Comparison of ENCODE assay signal across 28 mouse cellular contexts in the genomic region with DNA sequence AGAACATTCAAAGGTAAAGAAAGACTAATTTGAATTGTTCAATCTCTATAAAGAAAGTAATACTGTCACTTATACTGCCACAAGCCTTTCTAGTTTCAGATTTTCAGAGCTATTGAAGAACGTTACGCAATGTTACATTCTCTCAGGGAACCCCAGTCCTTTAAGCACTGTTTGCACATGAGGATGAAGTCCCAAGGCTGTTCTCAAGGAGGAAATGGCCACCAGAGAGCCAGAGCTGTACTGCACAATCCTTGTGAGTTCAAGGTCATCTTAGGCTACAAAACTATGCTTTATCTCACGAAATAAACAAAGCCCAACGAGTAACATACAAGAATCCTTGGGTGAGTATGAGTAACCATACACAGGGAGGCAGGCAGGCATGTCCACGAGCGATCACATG. TPM values are rescaled to one million over a fixed set of nuclear protein-coding genes. Genes with fewer than 3 reads are reported as not detected.
DNase-seq lines count a peak whose midpoint lies in the region; ATAC-seq and TF ChIP-seq lines count a peak whose summit lies in the region.
"Had no signal": no experiment of that assay in that cellular context is flagged by ENCODE, and none has a peak within 500 bp of the region (broad histone marks: within the 10 kb centered on the region; RNA-seq: fewer than 3 reads in every experiment).

No protein-coding gene starts in this region.

- no peaks in the 10 kb centered on the region for H3K9me3 ChIP-seq in lung, embryonic 16.5 days (ENCODE audit: control insufficient read depth, low read length)
- H3K9me3 ChIP-seq: limb, embryonic 10.5 days; limb, embryonic 15.5 days; megakaryocyte, embryonic 14.5 days; midbrain, embryonic 12.5 days; neural tube, embryonic 12.5 days had no signal

- no peaks in the 10 kb centered on the region for H3K27me3 ChIP-seq in lung, embryonic 16.5 days (ENCODE audit: control insufficient read depth, insufficient read depth, low read depth, low read length)
- no peaks in the 10 kb centered on the region for H3K27me3 ChIP-seq in testis, adult 2 months (ENCODE audit: control insufficient read depth, insufficient read depth, low read length)
- H3K27me3 ChIP-seq: limb, embryonic 15.5 days; megakaryocyte, embryonic 14.5 days; midbrain, embryonic 12.5 days; neural tube, embryonic 12.5 days; Patski had no signal

- H3K27ac ChIP-seq in lung, embryonic 16.5 days (ENCODE audit: low read length) = no peak overlapping the region
- peak overlapping the region; percentile 62 for H3K27ac ChIP-seq in testis, adult 2 months (ENCODE audit: control insufficient read depth, insufficient read depth, low read depth, low read length)
- H3K27ac ChIP-seq: kidney, postnatal 0 days; limb, embryonic 10.5 days; limb, embryonic 15.5 days; liver, embryonic 14.5 days; midbrain, embryonic 12.5 days; neural tube, embryonic 12.5 days had no signal

- 73% methylated on average over 6 of the region's 6 CpGs for WGBS in lung, embryonic 16.5 days

- no peak overlapping the region for H3K9ac ChIP-seq in lung, embryonic 16.5 days (ENCODE audit: low read length)
- H3K9ac ChIP-seq: forebrain, postnatal 0 days; limb, embryonic 15.5 days; liver, embryonic 14.5 days; lung, embryonic 14.5 days; midbrain, embryonic 12.5 days; neural tube, embryonic 12.5 days had no signal

- DNase-seq in adrenal gland, adult 2 months = peak; percentile 44
- no peak for DNase-seq in adrenal gland, postnatal 4 days (ENCODE audit: low spot score in 2 of 2)
- no peak for DNase-seq in lung, postnatal 4 days
- no peak for DNase-seq in testis, postnatal 14 days (ENCODE audit: low spot score)
- no peak for DNase-seq in cerebellum, postnatal 25 days
- no peak for DNase-seq in layer of hippocampus, adult 9-10 months (ENCODE audit: low spot score)
- DNase-seq: cerebellum, adult 11-12 months; cerebellum, adult 9-11 months; forebrain, postnatal 0 days; heart, postnatal 14 days; kidney, adult 8-10 months; layer of hippocampus, adult 9-11 months; lung, embryonic 14.5 days; thymus, adult 2 months; thymus, postnatal 36 days had no signal

- H3K4me3 ChIP-seq in lung, embryonic 16.5 days (ENCODE audit: low read length) = no peak overlapping the region
- H3K4me3 ChIP-seq in testis, adult 2 months (ENCODE audit: control insufficient read depth, low read depth, low read length) = no peak overlapping the region
- H3K4me3 ChIP-seq: erythroblast, embryonic 14.5 days; limb, embryonic 10.5 days; limb, embryonic 15.5 days; megakaryocyte, embryonic 14.5 days; midbrain, embryonic 12.5 days; myocyte; neural tube, embryonic 12.5 days had no signal

- peaks cover 2% of the 10 kb centered on the region; the same call in 1 of the 2 replicates for H3K36me3 ChIP-seq in lung, embryonic 16.5 days (ENCODE audit: control insufficient read depth, insufficient read depth, low read length)
- H3K36me3 ChIP-seq in testis, adult 2 months (ENCODE audit: control insufficient read depth, insufficient read depth, low read length) = no peaks in the 10 kb centered on the region

- H3K4me1 ChIP-seq in lung, embryonic 16.5 days (replicated peaks; ENCODE audit: control insufficient read depth, insufficient read depth, low read length) = no peaks in the 10 kb centered on the region
- H3K4me1 ChIP-seq in testis, adult 2 months (ENCODE audit: control insufficient read depth, insufficient read depth, low read length) = no peaks in the 10 kb centered on the region
- H3K4me1 ChIP-seq: limb, embryonic 10.5 days; limb, embryonic 15.5 days; midbrain, embryonic 12.5 days; neural tube, embryonic 12.5 days had no signal

- TF ChIP-seq POLR2A in testis, adult 2 months (IDR thresholded peaks at IDR 0.05; ENCODE audit: control insufficient read depth, low read depth, low read length) = no peak

- no peak for TF ChIP-seq CTCF in testis, adult 2 months (IDR thresholded peaks at IDR 0.05; ENCODE audit: control insufficient read depth, insufficient read depth, insufficient replicate concordance, low read depth, low read length)

- ATAC-seq in lung, embryonic 16.5 days (ENCODE audit: low read depth) = 0 out of 2 replicates have a peak, but pooled peaks have one; percentile 26
- ATAC-seq: forebrain, postnatal 0 days; hindbrain, embryonic 16.5 days; Patski had no signal

- H3K4me2 ChIP-seq in lung, embryonic 16.5 days (ENCODE audit: low read depth, low read length) = no peak overlapping the region
- H3K4me2 ChIP-seq: limb, embryonic 15.5 days; lung, embryonic 14.5 days; midbrain, embryonic 12.5 days; neural tube, embryonic 12.5 days had no signal

RNA-seq across cellular contexts. Expression of a gene that starts 49.2 kb away (rescaled TPM):
- total RNA-seq in adrenal gland, adult 2 months (2021) = 100 to 1,000 TPM; 124 to 139 TPM
- polyA plus RNA-seq in adrenal gland, adult 2 months (2012; rRNA removed) = 12.9 and 18.3 TPM in 2 replicates
- 100 to 1,000 TPM; 109 to 120 TPM for total RNA-seq in adrenal gland, postnatal 4 days (2021)
- 101 and 106 TPM in 2 replicates for polyA plus RNA-seq in lung, embryonic 16.5 days (2015; fragmentation: Nextera tagmentation; extraction: Ambion mirVana)
- 19.0 and 19.2 TPM in 2 replicates for polyA plus RNA-seq in testis, adult 2 months (2012; rRNA removed)

RNA-seq across cellular contexts. Expression of a gene that starts 49.4 kb away (rescaled TPM):
- 10 to 100 TPM; 11.7 to 17.4 TPM for total RNA-seq in adrenal gland, adult 2 months (2021)
- 3.0 and 6.2 TPM in 2 replicates for polyA plus RNA-seq in adrenal gland, adult 2 months (2012; rRNA removed)
- total RNA-seq in adrenal gland, postnatal 4 days (2021) = 10 to 100 TPM; 21.6 to 22.0 TPM
- polyA plus RNA-seq in lung, embryonic 16.5 days (2015; fragmentation: Nextera tagmentation; extraction: Ambion mirVana) = 27.6 and 28.5 TPM in 2 replicates
- 3.1 and 3.4 TPM in 2 replicates for polyA plus RNA-seq in testis, adult 2 months (2012; rRNA removed)
